Mouse (Mus musculus) liver, adult (tissue): ENCODE measurements around the gene Tfpt.
A peak's percentile ranks its signal among the peaks of the same experiment; 100 is the strongest.

Experiments
- GATA4 ChIP-seq: IDR thresholded peaks from 2 replicates; pipeline ENCODE4 v1.6.1; 2014; ENCODE audit warnings: mild to moderate bottlenecking, low read length; ENCODE audit not compliant: insufficient replicate concordance

Tfpt gene

DNA sequence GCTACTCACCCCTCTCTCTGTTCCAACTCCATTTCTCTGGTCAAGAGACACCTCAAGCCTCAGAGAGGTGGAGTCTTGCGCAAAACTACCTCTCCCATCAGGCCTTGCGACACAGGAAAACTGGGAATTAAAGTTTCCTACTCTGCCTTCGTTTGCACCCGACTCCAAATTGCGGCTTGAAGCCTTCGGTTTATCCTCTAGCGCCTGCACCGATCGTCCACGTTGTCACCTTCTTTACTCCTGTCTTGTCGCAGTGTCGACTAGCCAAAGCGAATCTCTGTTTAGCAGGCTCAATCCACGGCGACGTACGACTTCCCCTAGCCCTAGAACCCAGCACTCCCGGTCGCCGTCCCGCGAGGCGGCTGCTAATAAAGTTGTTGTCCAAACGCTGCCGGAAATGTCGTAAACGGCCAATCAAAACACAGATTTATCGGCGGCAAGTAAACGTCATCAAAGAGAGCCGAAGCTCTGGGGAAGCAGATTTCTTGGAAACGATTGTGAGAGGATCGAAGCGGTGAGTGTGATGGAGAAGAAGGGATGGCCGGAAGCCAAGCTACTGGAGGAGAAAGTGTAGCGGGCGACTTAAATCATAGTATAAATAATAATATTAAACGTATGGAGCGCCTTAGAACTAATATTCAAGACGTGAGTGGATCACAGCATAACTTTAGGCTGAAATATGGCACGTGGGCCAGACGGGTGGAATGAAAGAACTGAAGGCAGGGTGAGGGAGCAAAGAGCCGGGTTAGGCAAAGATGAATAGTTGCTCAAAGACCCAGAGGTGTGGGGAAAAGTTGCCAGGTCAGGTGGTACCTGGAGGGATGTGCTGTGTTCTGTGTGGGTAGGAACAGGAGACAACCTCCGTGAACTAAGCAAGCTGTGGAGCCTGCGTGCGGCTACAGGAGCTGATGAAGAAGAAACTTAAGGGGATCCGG, at the start of gene Tfpt, which contains the start of gene Prpf31:
TSS of gene Tfpt (minus strand) at position 387 of the 935 bp plus-strand sequence.
TSS of gene Prpf31 (plus strand) at position 443 of the 935 bp plus-strand sequence.
- TF ChIP-seq GATA4 = peak; percentile 55; the same call in 1 of the 2 replicates

DNA sequence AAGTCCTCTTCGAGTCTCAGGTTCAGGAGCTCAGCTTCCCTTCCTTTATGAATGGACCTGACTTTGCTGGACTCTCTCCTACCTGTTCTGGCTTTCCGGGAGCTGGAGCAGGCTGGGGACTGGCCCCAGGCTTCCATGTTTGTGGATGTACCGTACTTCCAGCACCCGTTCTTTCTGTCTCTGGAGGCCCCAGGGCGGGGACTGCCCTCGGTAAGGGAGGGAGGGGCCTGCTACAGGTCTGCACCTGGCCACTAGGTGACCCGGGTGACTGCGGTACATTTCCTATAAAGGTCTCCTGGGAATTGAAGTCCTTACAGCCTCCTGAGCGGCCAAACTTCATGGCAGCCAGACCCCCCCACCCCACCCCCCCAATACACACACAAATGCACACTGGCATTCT, 47.6 kb upstream of the Tfpt start, which contains the start of gene Tmc4:
TSS of gene Tmc4 (minus strand) at position 212 of the 400 bp plus-strand sequence.
- no peak for TF ChIP-seq GATA4

DNA sequence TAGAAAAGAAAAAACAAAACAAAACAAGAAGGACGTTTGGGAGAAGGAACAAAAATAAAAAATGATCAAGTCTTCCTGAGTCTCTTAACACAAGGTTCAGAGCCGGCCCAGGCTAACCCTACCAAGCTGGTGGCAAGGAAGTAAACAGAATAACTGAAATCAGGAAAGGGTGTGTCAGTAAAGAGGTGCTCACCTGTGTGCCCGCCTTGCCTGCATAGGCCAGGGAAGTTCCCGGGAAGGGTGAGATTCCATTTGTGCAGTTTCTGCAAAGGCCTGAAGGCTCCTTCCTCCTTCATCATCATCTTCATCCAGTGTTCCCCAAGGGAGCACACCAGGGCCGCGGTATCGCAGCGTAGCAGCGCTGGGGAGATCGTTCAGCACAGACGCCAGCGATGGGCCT, 46.6 kb upstream of the Tfpt start:
- TF ChIP-seq GATA4 = no peak

DNA sequence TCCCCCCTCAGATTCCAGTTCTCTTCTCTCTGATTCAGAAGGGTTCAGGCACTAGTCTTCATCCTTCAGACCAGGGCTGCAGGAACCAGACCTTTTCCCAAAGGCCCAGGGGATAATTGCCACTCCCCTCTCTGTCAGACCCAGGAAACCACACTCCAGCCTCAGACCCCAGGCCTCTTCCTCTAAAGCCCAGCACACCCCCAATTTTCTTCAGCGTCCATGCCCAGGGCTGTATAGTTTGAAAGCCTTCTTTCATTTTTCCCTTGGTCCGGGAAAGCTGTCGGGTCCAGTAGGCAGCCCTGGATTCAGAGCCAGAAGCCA, 45.5 kb upstream of the Tfpt start:
- TF ChIP-seq GATA4 = no peak

DNA sequence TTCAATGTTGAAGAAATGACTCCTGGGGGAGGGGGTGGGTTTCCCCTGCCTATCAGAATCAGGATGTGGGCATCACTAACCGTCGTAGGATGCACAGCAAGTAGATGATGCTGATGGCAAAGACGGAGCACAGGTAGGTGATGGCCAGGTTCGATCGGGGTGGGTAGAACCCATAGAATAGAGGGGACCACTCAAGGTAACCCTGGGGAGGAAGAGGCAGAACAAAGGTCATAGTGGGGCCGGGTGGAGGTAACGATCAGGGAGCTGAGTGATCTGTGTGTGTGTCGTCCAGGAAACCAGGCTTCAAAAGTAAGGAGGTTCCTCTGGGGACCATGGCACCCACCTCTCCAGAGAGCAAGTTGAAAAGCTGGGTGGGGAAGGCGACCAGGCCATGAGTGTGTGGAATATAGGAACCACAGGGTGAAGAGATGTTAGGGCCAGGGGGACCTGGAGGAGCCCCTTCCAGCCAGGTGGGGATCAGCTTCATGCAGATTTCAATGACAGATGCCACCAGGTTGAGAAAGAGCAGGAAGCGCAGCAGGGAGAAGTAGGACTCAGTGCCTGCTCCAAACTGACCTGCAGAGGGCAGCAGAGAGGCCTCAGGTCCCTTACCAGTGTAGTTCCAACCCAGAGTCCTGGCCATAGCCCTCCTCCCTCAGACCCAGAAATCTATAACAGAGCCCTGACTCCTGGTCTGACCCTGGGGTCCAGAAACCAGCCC, 44.9 kb upstream of the Tfpt start:
- TF ChIP-seq GATA4 = no peak

DNA sequence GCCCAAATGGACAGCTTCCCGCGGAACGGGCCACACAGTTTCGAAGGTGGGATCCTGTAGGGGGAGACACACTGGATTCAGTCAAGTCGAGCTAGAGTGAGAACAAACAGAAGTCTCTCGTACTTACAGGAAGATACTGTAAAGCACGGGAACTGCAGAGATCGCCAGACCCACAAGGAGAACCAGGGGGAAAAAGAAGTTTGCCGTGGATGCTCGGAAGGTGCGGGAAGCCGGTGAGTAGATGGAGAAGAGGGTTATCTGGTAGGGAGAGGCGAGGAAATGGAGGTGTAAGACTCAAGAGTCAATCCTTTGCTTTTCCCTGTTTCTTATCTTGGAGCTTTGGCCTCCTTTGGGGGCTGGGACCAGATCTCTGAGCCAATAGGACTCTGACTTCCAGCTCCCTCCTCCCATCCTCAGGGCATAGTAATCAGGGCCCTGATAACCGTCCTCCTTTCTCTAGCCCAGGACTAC, 37.2 kb upstream of the Tfpt start:
- no peak for TF ChIP-seq GATA4

DNA sequence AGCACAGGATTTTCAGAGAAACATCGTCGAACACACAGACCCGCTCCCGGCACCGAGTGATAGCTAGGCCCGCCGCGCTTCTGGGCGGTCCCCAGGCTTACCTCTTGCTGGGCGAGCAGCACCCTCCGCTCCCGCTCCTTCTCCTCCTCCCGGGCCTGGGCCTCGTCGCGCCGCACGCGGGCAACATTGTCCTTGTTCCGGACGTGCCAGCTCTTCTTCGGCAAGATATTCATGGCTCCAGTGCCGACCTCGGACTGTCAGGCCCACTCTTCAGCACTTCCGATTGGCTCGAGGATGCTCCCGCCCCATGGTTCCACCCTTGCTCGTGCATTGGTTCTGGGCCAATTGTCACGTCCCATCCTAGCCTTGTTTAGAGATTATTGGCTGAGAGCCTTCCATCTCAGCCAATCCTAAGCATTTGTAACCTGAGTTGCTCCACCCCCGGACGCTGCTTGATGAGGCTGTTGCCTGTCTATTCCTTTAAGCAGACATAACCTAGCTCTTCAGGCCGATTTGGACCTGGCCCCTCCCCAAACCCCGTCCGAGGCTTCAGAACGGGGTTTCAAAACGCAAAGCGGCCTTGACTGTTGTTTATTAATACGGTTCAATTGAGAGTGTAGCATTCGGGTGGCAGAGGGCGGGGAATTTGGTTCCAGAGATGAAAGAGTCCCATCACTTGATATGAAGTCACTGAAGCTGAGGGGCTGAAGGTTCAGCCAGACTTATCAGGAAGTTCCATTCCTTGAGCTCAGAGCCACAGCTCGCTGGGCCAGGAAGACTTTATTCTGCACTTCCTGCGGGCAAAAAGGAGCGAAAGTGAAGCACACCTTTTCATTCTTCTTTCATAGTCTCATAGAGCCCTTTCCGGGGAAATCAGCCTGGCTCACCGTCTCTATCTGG, 35.7 kb upstream of the Tfpt start, which contains the start of gene Leng1:
TSS of gene Leng1 (minus strand) at position 626 of the 900 bp plus-strand sequence.
- TF ChIP-seq GATA4 = no peak; the same call in 1 of the 2 replicates

DNA sequence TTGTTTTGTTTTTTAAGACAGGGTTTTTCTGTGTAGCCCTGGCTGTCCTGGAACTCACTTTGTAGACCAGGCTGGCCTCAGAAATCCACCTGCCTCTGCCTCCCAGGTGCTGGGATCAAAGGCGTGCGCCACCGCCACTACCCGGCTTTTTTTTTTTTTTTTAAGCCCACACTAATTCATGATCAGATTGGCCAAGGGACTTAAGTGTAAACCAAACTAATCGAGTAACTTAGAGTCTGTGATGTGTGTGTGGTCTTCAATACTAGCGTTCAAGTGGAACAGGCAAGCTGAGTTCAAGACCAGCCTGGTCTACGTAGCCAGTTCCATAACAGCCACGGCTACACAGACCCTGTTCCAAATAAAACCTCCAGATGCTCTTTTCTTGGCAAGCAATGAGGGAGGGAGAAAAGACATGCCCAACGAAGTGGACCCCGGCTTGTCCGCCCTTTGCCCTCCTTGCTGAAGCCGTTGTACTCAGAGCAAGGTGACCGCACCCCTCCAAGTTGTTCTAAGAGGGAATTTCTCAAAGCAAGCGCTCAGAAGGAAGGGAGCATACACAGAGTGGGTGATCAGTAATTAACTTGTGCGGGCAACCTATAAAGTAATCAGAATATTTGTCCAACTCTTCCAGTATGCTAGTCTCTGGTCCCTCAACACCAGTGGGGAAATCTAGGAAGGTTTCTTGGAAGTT, 34.9 kb upstream of the Tfpt start:
- no peak for TF ChIP-seq GATA4

DNA sequence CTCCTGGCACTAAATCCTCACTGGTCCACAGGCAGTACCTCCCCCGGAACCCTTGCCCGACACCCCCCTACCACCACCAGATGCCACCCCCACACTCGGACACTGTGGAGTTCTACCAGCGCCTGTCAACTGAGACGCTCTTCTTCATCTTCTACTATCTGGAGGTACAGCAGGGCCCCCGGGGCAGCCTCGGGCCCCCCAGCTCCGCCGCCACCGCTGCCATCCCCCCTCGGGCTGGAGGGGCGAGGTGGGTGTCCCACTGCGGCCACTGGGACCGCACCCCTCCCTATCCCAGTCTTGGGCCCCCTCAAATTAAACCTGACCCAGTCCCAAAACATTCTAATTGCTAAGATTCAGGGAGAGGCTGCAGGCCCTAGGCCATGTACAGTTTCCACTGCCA, 28.8 kb upstream of the Tfpt start:
- TF ChIP-seq GATA4 = no peak

DNA sequence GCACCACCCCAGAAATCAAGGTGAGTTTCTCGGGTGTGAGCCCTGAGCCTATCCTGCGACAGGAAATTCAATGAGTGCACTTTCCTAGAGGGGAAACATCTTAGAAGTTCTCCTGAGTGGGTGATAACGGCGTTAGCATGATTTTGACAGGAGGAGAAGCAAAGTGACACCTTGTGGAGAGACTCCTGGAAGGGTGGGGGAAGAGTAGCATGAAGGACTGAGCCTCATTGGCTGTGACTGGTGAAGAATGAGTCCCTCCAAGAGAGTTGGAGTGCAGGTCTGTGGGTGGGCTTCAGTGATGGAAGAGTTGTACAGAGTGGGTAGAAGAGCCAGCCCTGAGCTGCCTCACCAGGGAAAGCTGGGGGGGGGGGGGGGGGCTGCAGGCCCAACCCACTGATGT, 27.2 kb upstream of the Tfpt start:
- TF ChIP-seq GATA4 = no peak

DNA sequence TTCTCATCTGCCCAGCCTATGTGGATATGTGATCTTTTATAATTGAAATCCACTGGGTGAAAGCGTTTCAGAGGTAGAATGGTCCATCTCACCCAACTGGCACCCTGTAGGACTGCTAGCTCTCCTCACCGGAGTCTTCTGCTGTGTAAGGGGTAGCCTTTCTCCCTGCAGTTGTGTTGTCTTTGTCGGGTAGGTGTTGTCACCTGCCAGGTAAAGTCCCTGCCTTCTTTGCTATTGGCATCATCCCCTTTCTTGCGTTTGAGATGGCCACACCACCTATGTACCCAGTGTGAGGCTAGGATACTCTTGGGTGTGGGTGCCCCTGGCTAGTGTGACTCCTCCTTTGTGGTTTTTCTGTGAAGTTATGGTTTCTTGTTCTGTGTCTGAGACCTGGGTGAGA, 16.9 kb upstream of the Tfpt start:
- TF ChIP-seq GATA4 = no peak

DNA sequence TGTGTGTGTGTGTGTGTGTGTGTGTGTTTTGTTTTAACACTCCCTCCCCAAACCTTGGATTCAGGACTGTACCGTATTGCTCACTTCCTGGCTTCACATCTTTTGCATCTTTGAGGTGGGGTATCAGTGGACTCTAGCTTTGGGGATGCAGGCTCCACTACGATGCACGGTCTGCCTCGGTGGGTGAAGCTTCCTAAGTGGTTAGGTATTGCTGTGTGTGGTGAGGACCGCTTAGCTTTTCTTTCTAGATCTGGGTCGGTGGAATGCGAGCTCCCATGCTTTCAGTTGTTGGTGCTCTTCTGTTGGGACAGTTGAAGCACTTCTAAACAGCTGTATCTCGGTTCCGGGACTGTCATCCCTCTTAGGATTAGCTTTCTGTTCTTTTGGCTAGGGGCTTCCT, 16.5 kb upstream of the Tfpt start:
- no peak for TF ChIP-seq GATA4

DNA sequence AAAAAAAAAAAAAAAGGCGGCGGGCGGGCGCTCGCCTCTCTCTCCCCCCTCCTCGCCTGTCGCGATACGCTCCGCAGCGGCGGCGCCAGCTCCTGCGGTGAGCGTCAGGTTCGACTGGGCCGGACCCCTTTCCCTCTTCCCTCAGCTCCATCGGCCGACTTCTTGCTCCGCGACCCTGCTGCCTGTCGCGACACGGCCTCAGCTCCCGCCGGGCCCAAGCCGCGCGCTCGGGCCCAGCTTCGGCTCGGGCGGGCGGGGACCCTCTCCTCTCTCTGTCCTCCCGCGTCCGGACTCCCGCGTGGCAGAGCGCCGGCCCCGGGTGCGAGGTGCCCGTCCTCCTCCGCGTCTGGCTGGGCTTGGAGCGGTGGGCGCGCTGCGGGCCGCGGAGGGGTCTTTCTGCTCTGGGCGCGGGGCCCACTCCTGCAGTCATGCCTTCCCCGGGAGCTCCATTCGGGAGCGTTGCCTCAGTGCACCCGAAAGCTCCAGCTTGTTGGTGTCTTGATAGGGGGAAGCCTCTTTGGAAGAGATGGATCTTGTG, 15.8 kb upstream of the Tfpt start:
- no peak for TF ChIP-seq GATA4
